Mouse (Mus musculus) megakaryocyte progenitor cell, adult 5-6 weeks (primary cell): Measurements from ENCODE around the gene Corin. TPM values are rescaled to one million over a fixed set of nuclear protein-coding genes. Genes with fewer than 3 reads are reported as not detected.

Experiments
- ATAC-seq: replicated peaks from 2 replicates; pipeline ENCODE4 v1.8.0; 2016; ENCODE audit warnings: mild to moderate bottlenecking, moderate TSS enrichment, inconsistent platforms; ENCODE audit not compliant: poor library complexity
- total RNA-seq, 2 experiments: library from RNA; stranded (forward) in 1 of 2; stranded (reverse) in 1 of 2; fragments of 157-497, 149-512 nt in 1 of 2; fragments of 200-1000 nt in 1 of 2; gene quantifications; 2 replicates each; pipeline versions ENCODE4 v1.2.3 to v1.2.4; 2015 to 2017

The Corin gene
- total RNA-seq, 2 experiments from 2014 or later: not detected

DNA sequence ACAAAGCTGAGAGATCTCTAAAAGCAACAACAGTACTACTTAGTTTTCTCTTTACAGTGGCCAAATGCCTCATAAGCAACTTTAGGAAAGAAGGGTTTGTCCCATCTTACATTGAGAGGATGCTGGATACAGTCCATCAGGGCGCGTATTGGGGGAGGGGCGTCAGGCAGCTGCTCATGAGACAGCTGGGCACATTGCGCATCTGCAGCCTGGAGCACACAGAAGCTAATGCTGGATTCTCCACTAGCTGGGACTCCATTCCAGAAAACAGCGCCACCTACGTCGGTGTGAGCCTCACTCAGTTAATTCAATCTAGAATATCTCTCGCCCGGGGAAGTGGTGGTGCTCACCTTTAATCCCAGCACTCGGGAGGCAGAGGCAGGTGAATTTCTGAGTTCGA is 60.3 kb downstream of the Corin start:
- no peak for ATAC-seq

DNA sequence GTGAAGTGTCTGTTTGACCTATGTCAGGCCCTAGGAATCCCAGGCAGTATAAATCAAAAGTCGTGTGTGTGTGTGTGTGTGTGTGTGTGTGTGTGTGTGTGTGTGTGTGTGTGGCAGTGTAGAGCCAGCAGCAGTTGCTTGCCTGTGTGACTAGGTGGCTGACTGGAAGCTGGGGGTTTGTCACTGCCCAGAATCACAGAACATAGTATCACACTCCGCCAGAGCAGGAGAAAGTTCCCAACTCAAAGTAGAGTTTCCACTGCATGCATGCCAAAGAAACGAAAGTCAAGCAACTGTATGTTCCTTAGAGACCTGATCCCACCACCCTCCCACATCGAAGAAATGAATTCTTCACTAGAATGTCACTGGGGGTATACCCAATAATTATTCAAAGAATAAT is 61.3 kb downstream of the Corin start:
- no peak for ATAC-seq

DNA sequence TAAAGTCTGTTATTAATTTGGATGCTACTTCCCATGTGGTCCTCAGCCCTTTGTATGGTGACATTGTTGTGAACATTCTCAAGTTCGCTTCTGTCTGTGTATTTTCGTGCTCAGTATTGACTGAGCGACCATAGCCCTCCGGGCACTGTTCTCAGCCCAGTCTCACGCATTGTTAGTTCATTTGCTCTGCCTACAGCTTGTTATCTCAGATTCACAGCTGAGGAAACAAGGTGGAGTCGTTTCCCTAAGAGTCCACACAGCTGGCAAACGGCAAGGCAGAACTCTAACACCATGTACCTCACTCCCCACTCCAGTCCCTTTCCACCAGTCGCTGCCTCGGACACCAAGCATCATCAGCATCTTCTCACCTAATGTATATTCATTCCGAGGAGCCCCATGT is 63.1 kb downstream of the Corin start:
- no peak for ATAC-seq

DNA sequence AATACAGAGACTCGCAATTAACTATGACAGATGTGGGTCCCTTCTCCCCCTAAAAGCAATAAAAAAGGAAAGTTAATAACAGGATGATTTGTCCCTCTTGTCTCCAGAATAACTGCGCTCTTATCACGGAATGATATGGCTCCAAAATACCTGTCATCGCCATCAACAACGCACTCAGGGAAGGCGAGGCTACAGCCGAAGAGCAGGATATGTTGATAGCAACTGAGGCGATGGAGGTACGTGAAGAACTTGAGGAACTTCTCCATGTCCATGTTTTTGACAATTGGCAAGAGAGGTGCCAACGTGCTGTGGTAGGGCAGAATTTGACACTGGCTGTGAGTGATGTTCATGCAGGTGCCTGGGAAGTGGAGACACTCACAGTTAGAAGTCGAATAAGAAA is 69.2 kb downstream of the Corin start:
- ATAC-seq: no peak

DNA sequence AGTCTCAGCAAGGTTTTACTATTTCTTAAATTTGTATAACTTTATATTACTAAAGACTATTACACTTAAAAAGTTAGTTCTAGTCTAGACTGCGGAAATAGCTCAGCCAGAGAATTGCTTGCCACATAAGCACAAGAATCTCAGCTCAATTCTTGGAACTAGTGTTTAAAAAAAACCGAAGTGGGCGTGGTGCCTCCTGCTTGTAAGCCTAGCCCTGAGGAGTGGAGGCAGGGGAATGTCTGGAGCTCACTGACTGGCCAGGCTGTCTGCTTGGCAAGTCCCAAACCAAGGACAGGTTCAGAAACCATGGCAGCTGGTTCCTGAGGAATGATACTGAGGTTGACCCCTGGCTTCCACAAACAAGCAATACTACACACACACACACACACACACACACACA is 72.4 kb downstream of the Corin start:
- no peak for ATAC-seq

DNA sequence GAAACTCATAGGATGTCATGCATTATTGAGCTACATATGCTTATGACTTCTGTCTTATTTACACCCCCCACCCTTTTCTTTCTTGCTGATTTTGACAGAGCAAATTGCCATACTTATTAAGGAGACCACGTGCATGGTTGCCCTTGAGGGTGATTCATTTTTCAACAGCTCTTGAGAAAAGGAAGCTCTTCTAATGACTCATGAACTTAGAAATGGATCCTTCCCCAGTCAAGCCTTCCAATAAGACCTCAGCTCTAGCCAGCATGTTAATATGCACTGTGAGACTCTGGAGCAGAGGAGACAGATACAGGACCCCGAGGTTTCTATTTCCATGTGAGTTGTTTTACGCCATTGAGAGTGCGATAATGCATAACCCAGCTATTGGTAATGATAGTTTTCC is 76.7 kb downstream of the Corin start:
- ATAC-seq: no peak

DNA sequence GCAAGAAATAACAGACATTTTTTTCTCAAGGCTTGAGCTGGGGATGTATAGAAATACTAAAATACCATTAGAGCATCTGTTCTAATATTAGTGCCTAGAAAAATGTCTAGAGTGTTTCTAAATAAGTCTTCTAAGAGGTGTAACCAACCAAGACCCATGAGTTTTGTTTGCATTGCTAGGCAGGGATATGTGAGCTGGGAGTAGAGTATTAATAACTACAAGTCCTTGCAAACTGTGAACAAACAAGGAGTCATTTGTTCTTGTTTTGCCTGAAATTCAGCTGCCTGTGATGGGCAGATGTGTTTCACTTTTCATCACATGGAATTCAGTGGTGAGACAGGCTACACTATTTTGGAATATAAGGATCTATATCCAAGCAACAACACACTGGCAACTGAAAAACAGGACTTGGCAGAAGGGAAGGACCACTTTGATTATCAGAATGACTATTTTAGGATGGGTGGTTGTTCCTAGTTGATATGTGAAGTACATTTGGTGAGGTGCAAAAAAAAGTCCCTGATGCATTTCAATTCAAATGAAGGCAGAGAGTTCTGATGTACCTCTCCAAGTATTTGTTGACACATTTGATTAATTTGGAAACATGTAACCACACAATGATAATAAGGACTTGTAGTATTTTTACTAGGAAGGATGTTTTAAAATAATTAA is 78.8 kb downstream of the Corin start:
- no peak for ATAC-seq

DNA sequence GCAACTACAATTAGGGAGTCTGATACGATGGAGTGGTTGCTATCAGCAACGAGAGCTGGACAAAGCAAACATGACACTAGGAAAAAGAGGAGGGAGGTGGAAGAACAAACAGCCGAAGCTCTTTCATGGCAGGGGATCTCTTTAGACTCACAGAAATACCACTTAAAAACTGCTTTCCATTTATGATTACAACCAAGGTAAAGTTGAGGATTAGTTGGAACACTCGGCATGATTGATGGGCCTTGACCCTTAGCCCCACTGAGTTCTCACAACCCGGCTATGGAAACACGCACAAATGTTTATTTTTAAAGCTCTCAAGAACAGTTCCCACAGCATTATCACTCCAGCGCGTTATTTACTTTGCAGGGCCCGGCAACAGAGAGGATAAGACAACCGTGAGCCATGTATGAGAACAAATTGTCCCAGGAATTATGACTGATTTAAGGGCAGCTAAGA is 92.4 kb downstream of the Corin start:
- ATAC-seq: no peak

DNA sequence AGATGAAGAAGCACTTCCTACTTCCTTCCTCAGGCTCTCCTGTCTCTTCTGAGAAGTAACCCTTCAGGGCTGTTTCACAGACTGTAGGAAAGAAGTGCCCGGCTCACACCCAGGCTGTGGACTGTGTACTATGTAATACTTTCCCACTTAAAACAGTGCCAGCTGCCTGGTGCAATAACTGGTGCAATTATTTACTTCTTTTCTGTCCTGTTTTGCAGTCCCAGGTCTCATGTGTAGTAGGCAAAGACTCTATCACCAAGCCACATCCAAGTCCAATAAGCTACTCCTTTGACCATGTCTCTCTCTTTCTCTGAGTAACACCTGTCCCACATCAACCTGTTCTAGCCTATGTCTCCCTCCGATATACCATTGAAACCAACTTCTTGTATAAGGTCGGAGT is 93.4 kb downstream of the Corin start:
- ATAC-seq: no peak

DNA sequence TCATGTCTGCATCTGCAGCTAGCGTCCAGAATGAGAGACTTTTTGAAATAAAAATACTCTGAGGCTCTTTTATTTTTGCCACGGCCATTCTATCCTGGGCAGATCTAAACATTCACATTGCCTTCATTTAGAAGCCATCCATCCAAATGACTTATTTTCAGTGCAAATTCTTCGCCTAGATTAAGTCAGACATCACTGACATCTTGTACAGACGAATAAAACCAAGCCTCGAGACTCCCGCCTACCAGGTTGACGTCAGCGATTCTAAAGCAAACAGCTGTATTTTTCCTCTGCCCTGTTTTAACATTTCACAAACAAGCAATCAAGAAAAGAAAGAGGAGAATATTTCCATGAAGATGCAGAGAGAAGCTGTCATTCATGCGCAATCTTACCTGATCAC is 100.9 kb downstream of the Corin start:
- ATAC-seq: no peak

DNA sequence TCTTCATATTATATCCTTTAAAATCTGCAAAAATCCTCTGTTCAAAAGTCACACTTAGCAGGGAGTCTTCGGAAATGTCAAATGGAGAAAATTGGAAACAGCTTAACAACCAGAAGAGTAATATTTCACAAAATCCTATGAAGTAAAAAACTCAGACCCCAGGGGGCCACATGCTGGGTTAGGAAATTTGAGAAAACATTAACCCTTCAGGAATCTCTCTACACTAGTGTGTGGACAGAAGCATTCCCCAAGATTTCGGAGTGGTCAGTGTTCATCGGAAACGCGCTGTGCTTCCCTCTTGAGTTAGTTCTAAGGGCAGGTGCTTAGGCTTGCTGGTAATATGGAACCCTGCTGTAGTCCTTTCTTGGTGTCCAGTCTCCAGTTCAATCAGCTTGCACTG is 101.4 kb downstream of the Corin start:
- ATAC-seq: no peak

DNA sequence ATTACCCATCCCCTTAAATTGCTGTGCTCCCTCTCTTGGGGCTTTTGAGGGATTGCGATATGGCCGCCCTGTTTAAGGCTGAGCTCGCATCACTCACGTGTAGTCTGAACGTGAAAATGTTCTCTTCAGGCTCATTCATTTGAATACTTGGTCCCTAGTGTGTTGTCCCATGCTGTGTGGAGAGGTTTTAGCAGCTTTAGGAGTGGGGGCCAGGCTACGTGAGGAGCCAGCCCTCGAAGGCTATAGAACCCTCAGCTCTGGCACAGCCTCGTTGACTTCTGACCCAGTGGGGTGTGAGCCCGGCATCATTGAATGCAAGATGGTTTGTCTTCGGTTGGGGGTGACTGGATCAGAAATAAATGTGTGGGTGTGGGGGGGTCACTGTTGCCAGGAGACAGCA is 102.5 kb downstream of the Corin start:
- no peak for ATAC-seq

DNA sequence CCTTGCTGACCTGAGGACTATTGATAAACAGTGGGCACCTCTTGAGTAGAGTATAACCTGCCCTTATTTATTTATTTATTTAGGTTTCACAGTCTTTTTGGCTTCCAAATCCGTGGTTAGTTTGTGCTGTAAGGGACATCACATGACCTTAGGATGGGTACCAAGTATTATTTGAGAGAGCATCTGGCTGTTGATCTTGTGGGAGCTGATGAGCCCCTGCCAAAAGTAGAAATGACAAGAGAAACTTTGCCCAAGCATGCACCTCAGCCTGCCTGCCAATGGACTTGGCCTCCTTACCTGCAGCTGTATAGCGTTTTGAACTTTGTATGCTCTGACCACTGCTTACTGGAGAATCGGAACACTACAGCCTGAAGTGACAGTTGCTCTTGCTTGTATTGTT is 103.0 kb downstream of the Corin start:
- ATAC-seq: no peak

DNA sequence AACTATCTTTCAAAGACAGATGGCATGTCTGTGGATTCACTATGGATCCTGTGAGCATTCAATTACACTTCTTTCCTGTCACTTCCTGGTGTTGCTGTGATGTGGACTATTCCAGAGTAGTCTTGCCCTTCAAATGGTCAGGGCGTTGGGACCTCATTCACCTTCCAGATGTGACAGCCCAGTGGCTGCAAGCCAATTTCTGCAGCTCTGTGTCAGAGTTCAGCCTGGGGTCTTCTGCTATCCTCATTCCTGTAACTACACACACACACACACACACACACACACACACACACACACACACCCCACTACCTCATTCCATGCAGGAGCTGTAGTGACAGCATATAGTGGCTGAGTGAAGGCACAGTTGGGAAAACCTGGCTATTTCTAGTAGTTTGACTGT is 122.1 kb downstream of the Corin start:
- no peak for ATAC-seq

DNA sequence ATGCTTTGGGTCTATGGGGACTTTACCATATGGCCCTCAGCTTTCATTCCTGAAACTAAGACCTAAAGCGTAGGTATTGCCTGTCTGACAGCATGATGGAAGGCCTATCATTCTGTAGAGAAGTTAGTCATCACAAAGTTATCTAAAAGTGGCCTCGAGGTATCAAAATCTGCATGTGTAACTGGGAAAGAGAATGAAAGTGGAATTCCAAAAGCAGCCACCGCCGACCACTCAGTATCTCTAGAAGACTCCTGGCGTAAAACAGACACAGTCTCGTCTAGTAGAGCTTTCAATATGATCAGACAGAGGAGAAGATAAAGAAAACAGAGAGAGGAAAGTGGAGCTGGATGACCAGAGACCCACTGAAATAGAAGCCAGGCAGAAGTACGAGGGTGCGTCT is 123.7 kb downstream of the Corin start:
- ATAC-seq: no peak

DNA sequence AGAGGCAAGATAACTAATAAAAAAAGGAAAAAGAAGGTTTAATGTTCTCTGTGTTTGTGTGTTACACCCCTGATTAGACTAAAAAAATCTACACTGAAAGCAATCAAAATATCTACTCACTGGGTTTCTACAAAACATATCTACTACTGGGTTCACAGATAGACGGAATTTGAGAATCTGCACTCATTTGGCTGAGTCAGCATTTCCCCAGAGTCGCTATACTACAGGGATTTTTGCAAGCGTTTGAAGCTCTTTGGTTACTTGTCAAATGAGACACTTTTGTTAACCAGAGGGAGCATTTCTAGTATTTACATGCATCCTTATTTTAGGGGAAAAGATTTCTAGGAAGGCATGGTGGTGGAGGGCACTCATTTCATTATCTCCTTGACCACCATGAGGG is 136.3 kb downstream of the Corin start:
- ATAC-seq: no peak

DNA sequence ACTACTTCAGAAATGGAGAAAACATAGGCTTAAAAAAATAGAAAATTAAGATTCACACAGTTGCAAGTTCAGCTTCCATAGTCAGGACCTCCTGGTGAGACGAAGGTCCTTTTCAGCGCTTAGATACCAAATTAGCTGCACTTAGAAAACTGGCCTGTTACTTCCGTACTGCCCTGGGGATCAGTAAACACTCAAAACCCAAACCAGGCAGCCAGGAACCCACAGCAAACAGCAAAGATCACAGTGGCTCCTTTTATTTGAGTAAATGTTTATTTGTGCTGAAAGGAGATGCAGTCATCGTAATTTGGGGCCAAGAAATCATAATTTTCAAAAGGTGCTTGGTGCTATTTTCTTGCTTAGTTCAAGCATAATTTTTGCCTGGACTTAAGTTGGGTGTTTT is 138.5 kb downstream of the Corin start:
- ATAC-seq: no peak

DNA sequence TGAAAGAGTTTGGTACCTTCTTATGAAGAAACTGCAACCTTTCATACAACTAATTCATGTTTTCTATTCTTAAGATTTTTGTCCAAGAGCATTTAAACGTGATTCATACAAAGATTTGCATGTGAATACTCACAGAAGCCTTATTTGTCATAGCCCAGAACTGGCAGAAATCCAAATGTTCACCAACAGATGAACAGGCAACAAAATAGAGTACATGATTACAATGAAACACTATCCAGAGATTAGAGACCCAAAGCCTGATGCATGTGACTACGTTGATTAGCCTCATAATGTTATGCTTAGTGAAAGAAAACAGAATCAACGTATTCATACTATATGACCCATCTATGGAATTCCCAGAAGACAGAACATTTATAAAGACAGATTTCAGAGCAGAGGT is 140.4 kb downstream of the Corin start:
- ATAC-seq: no peak

DNA sequence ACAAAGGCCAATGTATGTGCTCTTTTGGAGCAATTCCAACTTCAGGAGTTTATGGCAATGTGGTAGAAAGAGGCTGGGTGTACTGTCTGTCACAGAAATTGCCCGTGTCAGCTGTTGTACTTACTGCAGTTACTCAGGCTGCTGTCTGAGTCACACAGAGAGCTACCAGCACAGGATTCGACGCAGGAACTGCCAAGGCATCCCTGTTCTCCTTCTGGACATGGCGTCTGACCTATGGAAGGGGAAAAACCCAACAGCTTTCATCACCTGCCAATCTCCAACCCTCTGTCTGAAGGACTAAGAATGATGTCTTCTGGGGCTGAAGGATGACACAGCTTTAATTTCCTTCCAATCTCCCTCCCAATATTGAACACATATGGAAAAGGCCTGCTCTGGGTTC is 150.5 kb downstream of the Corin start:
- ATAC-seq: no peak

DNA sequence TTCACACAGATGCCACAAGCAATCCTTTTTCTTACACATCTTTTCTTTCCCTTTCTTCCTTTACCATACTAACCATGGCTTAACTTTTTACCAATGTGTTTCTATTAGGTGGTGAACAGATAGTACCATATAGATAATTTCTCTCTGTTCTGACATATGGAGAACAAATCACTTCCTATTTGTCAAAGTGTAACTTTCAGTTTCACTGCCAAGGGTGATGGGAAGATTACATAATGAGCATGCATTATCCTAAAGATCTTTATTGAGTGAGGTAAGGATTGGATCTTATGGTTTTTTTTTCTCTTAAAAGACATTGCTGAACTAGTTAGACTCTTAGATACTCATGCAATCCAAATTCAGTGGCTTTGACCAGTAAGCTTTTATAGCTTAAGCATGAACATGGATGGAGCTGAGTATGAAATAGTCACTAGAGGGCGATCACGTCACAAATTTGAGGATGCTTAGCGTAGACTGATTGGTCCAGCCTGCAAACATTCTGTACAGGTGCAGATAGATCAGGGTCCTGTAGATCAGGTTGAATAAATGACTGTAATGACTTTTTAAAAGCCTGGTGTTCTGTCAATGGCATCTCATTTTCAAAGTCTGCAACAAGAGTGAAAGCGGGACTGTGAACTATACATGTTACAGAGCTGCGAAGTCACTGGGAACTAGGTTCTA is 154.1 kb downstream of the Corin start:
- peak; percentile 94 for ATAC-seq

DNA sequence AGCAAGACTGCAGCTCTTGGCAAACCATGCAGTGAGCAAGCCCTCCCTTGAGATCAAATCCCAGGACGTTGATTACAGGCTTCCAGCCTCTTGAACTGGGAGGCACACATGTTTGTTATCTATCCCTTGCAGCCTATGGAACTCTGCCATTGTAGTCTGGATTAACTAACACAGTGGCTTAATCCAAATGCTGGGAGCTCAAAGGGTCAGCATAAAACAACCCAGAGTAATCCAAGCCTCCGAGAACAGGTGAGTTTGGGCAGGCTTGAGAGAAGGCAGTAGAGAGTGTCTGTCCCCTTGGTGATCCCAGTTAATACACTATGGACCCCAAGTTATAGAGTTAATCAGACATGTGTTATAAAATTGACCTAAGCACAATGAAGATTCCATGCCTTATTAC is 155.7 kb downstream of the Corin start:
- ATAC-seq: no peak

DNA sequence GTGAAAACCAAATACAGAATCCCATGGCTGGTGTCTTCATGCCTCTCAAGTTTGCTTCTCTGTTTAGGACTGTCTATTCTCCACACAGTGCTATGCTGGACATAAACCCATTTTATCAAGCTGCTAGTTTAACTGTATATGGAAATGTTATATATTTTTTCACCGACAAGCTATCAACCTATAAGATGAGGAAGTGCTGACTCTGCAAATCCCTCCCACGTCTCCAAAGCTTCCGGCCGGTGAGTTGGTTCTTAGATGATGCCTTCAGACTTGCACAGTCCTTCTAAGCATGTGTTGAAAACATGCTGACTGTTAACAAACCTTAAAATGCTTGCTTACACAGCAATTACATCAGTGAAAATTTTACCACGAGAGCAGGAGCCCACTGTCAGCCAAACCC is 168.4 kb downstream of the Corin start:
- ATAC-seq: no peak

DNA sequence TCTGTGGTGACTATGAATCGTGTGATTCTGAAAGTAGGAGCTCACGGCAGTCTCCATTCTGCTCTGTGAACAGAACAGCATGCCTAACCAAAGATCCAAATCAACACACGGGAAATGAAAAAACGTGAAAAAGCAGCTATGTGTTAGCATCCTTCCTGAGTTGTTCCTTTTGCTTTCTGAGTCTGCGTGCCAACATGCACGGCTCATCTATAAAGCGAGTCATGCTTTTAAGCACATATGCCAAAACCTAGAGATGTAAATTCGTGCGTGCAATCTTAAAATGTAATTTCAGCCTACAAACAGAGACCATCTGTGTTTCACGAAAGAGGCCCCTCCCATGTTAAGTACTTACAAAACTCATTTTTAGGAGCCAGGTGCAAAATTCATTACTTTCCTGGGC is 171.4 kb downstream of the Corin start:
- ATAC-seq: no peak
